Mouse (Mus musculus) thymus, postnatal 0 days (tissue): ENCODE measurements around the gene Hdgfl3. TPM values are rescaled to one million over a fixed set of nuclear protein-coding genes. Genes with fewer than 3 reads are reported as not detected.

Experiments
- DNase-seq: peaks from one replicate; pipeline ENCODE4 v3.0.0-alpha.2; 2015; ENCODE audit warnings: low spot score
- polyA plus RNA-seq: library from polyadenylated mRNA; unstranded; fragments of >200 nt; fragmentation: Nextera tagmentation; extraction: Ambion mirVana; gene quantifications from 2 replicates; pipeline ENCODE4 v1.2.1, GENCODE M21; 2015

The Hdgfl3 gene
- polyA plus RNA-seq, result 11.0 and 14.4 TPM in 2 replicates

DNA sequence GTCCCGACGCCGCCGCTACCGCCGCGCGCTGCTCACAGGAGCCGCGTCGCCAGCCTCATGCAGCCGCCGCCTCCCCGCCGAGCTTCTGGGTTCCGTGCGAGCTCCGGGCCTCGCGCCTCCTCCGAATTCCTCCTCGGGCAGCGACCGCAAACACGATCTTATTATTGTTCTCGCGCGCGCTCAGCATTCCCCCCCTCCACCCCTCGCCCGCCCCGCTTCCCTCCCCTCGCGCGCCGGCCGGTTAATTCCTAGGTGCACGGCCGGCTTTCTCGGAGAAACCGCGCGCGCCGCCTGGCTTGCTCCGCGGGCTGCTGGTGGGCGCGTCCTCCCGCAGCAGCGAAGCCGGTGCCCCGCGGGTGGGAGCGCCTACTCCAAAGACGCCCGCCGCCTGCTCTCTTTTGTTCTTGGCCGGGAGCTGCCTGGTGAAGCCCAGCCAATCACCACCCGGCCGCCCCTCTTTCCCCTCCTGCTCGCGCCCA, at the start of gene Hdgfl3:
Gene Hdgfl3 (minus strand): TSS at position 207 of the 479 bp plus-strand sequence.
- peak; percentile 59 for DNase-seq

DNA sequence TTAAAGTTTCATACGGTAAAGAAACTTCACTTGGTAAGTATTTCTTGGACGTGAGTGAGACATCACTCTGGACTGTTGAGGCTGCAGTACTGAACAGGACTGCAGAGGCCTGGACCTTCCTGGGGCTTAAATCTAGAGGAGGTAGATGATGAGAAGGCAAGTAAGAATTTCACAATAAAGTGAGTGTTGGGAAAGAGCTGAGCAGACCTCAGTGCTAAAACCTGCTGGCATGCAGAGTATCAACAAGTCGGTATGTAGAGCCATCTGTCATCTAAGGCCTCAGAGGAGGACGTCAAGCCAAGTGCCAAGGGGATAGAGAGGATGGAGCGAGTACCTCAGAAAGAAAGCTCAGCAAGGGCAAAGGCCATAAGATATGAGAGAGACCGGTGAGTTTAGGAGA, 49.4 kb upstream of the Hdgfl3 start:
- DNase-seq, result no peak

DNA sequence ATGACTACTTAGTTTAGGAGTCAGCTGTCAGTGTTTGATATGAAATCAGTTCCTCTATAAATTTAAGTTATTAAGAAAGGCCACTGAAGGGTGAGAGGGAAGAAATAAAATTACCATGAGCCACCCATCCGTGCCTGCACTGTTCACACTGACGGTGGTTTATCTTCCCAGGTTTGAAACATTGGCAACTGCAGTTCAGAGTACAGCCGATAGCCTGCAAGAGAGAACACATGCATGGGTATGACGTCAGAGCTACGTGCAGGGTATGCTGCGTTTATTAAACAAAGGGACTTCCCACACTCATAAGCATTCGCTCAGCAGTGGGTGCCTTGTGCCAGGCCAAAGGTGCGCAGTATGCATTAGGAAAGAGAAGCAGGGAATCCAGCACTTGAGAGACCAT, 44.0 kb upstream of the Hdgfl3 start:
- no peak for DNase-seq

DNA sequence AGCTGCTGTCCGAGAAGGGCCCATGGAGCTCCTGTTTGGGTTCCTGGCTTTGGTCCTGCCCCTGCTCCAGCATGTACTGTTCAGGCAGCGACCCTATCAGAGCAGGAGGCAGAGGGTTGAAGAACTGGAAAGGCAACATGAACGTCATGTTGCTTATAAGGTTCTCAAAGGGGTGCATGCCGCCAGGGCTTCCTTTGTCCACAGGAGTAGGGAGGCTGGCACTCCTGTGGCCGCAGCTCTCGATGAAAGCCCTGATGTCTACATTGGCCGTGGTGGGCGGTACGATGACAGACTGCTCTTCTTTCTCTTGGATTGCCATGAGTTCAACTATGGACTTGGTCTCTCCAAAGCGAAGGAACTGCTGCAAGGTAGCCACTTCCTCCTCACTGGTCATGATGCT, 40.3 kb upstream of the Hdgfl3 start:
- no peak for DNase-seq

DNA sequence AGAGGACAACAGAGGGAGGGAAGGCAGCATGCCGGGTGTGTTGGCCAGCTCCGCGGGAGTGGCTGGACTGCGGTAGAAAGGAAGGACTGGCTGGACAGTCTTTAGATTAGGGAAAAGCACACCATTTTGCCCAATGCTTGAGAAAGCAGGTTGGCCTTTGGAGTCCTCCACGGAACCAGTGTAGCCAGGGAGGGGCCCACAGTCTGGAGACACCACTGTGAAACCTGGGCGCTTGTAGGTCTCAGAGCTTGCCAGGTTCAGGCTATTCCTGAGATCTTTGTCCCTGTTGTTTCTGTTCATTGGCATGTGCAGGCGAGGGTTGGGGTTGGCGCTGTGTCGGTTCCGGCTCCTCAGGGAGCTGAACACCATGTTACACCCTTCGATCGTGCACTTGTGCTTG, 39.7 kb upstream of the Hdgfl3 start:
- no peak for DNase-seq

DNA sequence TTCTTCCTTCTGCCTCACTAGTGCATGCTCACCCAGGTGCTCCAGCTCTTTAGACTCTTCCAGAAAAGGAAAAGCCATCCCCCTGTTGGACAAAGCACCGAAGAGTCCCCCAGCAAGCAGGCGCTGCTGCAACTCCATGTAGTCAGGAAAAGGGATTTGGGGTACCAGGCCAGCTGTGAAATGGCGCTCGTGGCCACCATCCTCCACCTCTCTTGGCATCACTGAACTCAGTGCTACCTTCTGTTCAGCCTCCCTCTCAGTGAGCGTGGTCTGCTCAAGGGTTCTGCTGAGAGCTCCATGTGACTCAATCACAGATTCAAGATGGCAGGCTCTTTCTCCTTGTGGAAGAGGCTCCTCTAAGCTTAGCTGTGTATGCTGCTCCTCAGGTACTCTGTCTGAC, 39.1 kb upstream of the Hdgfl3 start:
- no peak for DNase-seq

DNA sequence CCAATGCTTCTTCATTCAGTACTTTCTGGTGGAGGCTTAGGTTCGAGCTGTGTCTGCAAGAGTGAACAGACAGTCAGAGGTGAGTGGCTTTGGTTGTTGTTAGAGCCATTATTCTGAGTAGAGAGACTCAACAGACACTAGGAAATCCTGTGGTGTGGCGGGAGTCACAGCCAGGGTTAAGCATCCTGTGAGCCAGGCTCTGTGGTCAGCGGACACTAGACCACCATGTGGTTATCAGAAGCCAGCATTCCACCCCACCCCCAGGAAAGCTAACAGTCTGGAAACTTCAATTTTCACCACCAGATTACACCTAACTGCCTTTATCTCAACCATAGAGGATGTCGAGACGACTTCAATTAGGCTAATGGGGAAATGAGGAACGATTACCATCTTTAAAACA, 34.7 kb upstream of the Hdgfl3 start:
- no peak for DNase-seq

DNA sequence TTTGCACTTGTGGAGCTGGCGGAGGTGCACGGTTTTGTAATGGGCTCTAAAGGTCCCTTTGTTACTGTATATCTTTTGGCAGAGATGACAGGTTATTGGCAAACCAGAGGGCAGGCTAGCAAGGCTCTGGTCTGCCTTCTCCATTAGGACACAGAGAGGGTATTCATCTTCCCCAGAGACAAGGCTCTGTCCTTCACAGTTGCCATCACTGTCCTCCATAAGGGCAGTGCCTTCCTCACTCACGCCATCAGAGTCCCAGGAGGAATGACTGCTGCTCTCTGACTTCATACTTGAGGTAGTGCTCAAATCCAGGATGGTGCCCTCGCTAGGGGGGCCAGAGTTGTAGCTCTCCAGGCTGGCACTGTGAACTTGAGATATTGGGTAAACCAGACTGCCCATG, 34.2 kb upstream of the Hdgfl3 start:
- DNase-seq, result no peak

DNA sequence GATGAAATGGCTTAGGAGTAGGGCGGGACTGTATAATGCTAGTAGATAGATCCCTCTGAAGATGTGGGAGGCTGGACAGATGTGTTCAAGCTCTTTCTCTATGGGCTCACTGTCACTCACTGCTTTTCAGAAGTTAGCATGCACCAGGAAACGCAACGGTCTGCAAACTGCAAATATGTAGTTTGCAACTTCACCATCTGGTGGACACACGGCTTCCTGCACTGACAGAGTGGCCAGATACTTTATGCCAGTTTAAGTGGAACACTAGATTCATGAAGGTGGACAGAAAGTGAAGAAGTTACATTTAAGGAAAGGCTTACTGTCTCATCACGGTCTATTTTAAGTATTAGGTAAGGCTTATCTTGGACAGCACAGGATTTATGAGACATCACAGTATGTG, 31.9 kb upstream of the Hdgfl3 start:
- no peak for DNase-seq

DNA sequence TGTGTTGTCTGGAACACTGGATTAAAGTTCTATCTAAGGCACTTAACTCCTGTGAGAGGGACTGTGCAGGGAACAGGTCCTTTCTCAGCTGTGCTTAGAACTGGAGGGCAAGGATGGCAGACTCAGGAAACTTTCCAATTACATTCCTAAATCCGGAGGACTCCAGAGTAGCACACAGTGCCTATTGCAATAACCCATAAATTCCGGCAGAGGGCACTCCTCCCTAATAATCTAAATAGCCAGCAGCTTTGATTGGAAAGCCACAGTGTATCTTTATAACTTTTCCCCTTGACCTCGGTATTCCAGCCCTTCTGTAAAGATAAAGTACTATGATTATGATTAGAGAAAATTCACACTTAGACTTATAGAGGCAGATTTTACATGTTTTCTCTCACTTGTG, 25.4 kb upstream of the Hdgfl3 start:
- peak; percentile 43 for DNase-seq

DNA sequence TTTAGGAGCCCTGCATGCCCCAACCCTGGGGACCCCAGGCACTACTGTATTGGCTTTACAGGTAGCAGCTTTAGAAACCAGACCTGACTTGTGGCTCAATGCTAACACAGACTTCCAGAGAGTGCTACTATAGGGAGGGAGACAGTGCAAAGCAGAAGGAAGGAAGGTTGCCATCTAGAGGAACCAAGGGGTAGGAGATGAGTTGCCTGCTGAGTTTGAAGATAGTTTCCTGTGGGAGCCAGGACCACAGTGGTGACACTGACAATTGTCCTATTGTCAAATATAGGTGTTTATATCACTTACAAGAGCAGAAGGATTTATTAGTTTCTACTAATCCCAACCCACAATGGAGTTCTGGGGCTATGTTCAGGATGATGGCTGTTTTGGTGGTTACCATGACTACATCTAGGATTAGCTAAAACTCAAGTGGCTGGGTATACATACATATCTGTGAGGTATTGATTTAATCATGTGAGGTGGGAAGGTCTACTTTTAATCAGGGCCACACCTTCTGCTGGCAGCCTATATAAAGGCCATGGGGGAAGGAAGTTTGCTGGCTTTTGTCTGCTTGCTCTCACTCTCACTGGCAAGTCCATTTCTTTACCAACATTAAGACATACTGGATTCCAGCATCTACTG, 20.1 kb upstream of the Hdgfl3 start:
- peak; percentile 70 for DNase-seq

DNA sequence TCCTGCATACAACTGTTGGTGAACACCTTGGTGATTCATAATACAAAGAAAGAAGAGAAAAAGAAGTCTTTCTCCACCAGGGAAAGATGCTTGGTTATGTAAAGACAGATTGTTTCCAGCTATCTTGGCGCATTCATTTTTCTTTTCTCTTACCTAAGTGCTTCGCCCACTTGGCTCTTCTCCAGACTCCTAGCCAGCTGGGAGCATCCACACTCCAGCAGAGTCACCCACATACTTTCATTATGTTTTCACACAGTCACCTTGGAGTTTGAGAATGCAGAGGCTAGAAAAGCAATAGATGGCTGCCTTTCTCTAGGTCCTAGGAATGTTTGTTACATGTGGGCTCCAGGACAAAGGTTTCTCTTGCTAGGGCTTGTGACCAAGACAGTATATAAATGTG, 16.2 kb upstream of the Hdgfl3 start:
- no peak for DNase-seq

DNA sequence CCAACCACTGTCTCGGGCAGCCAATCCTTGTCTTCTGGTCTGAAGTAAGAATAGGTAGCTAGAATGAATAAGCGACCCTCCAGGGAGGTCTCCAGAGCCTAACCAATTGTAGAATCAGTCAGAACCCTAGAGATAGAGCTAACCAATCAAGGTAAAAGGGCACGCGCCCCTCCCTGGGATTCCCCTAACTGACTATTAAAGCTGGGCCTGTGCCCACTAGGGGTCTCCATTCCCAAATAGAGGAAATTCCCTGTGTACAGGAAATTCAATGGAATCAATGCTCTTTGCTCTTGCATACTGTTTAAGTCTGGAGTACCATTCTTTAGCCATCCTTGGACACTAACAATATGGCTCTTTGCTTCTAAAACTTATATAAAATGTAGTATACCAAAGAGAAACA, 11.1 kb upstream of the Hdgfl3 start:
- no peak for DNase-seq

DNA sequence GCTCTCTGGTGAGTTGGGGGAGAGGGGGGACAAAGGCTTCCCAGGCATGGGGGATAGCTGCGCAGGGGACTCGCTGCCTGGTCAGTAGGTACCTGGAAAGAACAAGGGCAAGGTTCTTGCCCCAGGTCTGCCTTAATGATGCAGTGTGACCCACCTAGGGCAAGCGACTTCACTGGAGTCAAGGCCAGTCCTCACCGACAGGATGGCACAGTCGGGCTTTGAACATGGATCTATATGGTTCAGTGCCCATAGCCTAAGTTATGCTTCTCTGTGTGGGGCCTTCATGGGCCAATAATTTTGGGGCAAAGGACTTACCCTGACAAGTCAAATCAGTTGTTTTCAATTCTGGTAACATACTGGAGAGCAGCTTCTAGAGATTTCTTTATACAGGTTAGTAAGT, 533 bp upstream of the Hdgfl3 start:
- peak; percentile 6 for DNase-seq

DNA sequence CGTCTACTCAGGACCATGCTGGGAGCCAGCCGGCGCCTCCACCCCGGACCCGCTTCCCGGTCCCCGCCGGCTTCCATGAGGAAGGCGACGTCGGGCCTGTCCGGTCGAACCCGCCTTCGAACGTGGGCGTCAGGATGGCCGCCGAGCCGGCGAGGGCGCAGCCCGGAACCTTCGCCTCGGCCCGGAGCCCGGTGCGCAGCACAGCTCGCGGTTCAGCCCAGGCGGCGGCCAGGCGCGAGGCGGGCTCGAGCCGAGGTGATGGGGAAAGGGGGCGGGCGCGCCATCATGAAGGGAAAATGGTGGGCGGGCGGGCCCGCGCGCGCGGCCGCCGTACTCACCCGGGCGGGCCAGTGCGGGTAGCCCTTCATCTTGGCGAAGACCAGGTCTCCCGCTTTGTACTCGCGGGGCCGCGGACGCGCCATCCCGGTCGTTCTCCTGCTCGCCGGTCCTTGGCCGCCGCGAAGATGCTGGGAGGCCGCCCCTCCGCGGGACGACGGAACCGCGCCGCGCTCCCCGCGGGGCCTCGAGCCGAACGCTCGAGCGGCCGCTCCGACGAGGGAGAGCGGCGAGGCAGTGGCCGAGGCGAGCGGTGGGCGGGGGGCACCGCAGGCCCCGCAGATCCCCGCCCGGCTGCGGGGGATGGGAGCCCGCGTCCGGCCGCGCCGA, 539 bp downstream of the Hdgfl3 start:
- DNase-seq, result peak; percentile 47

DNA sequence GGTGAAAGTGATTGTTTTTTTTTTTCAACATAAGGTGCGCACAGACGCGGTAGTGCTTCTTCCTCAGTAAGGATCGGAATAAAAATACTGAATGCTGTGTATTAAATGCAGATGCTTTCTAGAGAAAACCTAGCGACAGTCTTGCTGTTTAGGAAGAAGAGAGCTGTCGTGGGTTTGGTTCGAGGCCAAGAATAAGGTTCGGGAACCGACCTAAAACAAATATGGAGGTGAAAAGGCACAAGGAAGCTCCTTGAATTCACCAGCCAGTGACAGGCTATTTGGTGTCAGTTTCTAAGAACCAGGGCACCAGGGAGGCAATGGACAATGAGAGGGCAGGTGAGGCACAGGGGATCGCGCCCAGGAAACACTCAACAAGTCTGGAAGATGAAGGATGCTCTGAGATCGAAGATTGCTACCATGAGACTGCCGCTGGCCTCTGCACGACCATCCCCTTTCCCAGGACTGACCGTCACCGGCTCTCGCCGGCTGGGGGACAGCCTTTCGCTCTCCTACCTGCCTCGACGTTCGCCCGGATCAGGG, 1.1 kb downstream of the Hdgfl3 start:
- peak; percentile 8 for DNase-seq

DNA sequence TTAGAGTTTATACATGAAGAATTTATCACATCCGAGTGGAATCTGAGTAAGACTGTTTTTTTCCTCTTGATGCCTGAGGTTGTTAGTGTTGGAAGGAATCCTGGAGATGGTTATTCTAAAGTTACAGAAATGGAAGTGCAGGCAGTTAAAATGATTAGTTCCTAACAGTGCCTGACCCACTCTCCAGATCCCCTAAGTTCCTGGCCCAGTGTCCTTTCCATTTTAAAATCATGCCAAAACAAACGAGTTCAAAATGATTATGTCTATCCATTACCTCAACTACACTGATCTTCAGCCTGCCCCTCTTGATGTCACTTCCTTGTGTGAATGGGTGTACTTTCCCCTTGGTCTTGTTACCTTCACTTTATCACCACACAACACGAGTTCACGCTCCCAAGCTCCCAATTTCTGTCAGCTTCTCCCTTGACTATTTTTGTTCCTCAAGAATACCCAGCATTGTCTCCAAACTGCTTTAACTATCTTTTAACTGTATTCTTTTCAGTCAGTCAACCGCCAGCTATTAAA, 1.7 kb downstream of the Hdgfl3 start:
- peak; percentile 6 for DNase-seq

DNA sequence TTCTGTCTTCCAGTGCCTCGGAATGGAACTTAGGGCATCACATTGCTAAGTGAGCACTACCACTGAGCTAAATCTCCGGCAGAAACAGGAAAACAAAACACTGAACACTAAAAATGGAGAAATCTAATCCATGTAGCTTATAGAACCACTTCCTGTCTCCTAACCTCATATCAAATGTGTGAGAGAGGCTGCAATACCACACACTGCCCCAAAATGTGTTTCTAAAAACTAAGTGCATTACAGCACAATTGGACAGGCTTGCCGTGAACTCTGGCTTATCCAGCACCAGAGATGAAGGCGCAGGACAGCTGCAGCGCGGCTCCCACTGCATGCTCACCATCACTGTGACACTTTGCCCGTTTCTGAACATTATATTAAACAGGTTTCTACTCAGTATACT, 5.3 kb downstream of the Hdgfl3 start:
- DNase-seq, result peak; percentile 36

DNA sequence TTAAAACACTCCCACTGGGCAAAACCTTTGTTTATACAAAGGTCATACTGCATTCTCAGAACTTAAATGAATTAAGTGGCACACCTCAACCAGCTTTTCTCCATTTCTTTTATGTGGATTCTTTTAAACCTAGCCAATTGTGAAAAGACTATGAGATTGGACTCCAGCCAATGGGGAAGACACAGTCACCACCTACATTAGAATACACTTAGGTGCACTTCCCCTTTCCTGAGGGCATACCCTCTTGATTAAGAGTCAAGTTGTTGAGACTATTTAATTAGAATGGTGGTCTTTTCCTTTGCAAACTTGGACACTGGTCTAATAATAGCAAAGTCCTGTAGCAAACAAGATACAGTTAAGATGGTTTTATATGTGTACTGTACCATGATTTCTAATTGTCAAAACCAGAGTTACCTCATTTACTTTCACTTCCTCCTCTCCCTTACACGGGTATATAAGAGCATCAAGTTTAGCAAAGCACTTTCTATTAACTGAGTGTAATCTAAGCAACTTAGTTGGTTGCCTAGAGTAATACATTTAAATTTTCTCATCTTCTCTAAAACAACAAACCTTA, 12.8 kb downstream of the Hdgfl3 start:
- peak; percentile 14 for DNase-seq

DNA sequence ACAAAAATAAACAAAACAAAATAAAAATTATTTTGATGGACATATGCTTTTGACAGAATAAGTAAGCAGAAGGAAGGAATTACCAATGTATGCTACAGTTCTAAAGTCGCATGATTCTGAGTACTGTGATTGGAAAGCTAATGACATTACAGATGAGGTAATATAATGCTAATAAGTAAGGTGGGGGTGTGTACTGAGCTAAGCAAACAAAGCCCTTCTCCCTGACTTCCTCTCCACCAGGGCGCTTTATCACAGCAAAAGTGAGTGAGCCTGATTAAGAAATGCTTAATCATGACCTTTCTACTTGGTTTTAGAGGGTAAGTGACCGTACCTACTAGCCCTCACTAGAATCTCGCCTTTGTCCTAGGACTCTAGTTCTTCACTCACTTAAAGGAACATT, 14.0 kb downstream of the Hdgfl3 start:
- no peak for DNase-seq

DNA sequence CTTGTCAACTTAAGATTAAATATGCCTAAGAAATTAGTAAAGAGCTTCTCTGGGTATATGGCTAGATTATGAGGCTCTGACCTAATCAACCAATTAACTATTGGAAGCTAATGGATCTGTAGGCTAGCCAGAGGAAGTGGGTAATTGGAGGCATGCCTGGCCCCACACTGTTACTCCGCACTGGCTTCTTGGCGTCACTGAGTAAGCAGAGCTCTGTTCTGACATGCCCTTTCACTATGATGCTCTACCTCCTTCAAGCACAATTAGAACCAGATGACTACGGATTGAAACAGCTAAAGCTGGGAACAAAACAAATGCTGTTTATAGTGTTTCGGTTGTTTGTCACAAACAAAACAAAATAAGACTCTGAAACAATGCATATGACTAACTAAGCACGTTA, 16.0 kb downstream of the Hdgfl3 start:
- no peak for DNase-seq

DNA sequence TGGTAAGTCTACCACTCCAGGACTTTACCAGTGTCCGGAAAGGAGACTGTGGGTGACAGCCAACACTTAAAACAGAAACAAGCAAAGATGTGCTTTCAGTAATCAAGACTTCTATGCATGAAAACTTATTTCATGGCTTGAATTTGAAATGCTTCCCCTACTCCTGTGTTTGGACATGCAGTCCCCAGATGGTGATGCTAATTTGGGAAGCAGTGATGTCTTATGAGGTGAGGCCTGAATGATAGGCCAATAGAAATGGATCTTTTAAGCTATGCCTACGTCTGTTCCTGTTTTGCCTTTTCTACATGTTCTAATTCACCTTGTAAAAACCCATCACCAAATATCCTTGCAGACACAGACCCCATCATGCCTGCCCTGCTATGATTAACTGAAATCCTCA, 29.3 kb downstream of the Hdgfl3 start:
- no peak for DNase-seq
